Mouse (Mus musculus) common myeloid progenitor, adult 5-6 weeks (primary cell): ENCODE results near the gene Sec31a. TPM values are rescaled to one million over a fixed set of nuclear protein-coding genes. Genes with fewer than 3 reads are reported as not detected.

ENCODE experiments used
- total RNA-seq: library from RNA; stranded (forward); fragments of 200-1000, 187-1606 nt; gene quantifications from 2 replicates; pipeline ENCODE4 v1.2.3, GENCODE M21; 2017

Sec31a gene
- total RNA-seq, 1 experiment from 2014 or later = 116 TPM

Other genes starting within 250 kb of the Sec31a start
- 31.5 and 38.7 TPM in 2 replicates for gene Lin54, start 84.4 kb upstream of the Sec31a start, total RNA-seq
- 124 and 138 TPM in 2 replicates for gene Cops4, start 102.1 kb upstream of the Sec31a start, total RNA-seq
- 1,717 and 2,144 TPM in 2 replicates for gene Plac8, start 156.0 kb upstream of the Sec31a start, total RNA-seq